Mouse (Mus musculus) brain, embryonic 14.5 days (tissue): ENCODE data around the gene Akip1.

Experiments
- CTCF ChIP-seq: fragments of 200-500 bp; IDR thresholded peaks from 2 replicates; pipeline ENCODE4 v1.5.1; 2012; ENCODE audit warnings: inconsistent platforms, mild to moderate bottlenecking, moderate library complexity, borderline replicate concordance; ENCODE audit not compliant: insufficient read depth, insufficient read length; ENCODE audit errors: extremely low read depth
- POLR2A ChIP-seq: fragments of 200-500 bp; IDR thresholded peaks from 2 replicates; pipeline ENCODE4 v1.6.1; 2012; ENCODE audit warnings: mild to moderate bottlenecking, inconsistent platforms, borderline replicate concordance; ENCODE audit not compliant: poor library complexity, insufficient read depth, insufficient read length, severe bottlenecking; ENCODE audit errors: extremely low read depth

- TF ChIP-seq CTCF: no peak
- no peak for TF ChIP-seq POLR2A
These were observed 19.6 kb downstream of the Akip1 start for GRCm38 (mm10) chr7:109723114-109723513.
